Mouse (Mus musculus): Measurements from ENCODE around the gene R3hdm1.
"Not testable (repeated sequence)": the region's sequence is repeated elsewhere in the genome, so short reads cannot be mapped to it uniquely, and the experiment has no call there.

Gene R3hdm1

GRCm38 (mm10) chr1:128120913-128121627 is 18.0 kb downstream of the R3hdm1 start:
- no peak for DNase-seq (ENCODE audit: low spot score in 2 of 2)

- not testable (repeated sequence) for DNase-seq (ENCODE audit: low spot score in 2 of 2)
Measured at GRCm38 (mm10) chr1:128136222-128136621, 33.1 kb downstream of the R3hdm1 start.

- DNase-seq (ENCODE audit: low spot score in 2 of 2), result peak in 1 of 2 experiments; percentile 11
Measured at GRCm38 (mm10) chr1:128141039-128141438, 37.9 kb downstream of the R3hdm1 start.

GRCm38 (mm10) chr1:128141737-128142136 is 38.6 kb downstream of the R3hdm1 start:
- no peak for DNase-seq (ENCODE audit: low spot score in 2 of 2)

GRCm38 (mm10) chr1:128166956-128167355 is 63.9 kb downstream of the R3hdm1 start:
- no peak for DNase-seq (ENCODE audit: low spot score in 2 of 2)

GRCm38 (mm10) chr1:128170104-128170503 is 67.0 kb downstream of the R3hdm1 start:
- no peak for DNase-seq (ENCODE audit: low spot score in 2 of 2)

- DNase-seq (ENCODE audit: low spot score in 2 of 2), result no peak
Measured at GRCm38 (mm10) chr1:128191426-128191825, 88.3 kb downstream of the R3hdm1 start.

- no peak for DNase-seq (ENCODE audit: low spot score in 2 of 2)
Measured at GRCm38 (mm10) chr1:128192369-128192768, 89.3 kb downstream of the R3hdm1 start.

GRCm38 (mm10) chr1:128194011-128194410 is 90.9 kb downstream of the R3hdm1 start:
- no peak for DNase-seq (ENCODE audit: low spot score in 2 of 2)

GRCm38 (mm10) chr1:128197353-128197752 is 94.3 kb downstream of the R3hdm1 start:
- DNase-seq (ENCODE audit: low spot score in 2 of 2), result no peak

- no peak for DNase-seq (ENCODE audit: low spot score in 2 of 2)
Measured at GRCm38 (mm10) chr1:128213261-128213660, 110.2 kb downstream of the R3hdm1 start.

GRCm38 (mm10) chr1:128221886-128222285 is 118.8 kb downstream of the R3hdm1 start:
- DNase-seq (ENCODE audit: low spot score in 2 of 2), result no peak

GRCm38 (mm10) chr1:128223304-128223703 is 120.2 kb downstream of the R3hdm1 start:
- DNase-seq (ENCODE audit: low spot score in 2 of 2), result no peak

- no peak for DNase-seq (ENCODE audit: low spot score in 2 of 2)
Measured at GRCm38 (mm10) chr1:128235181-128235580, 132.1 kb downstream of the R3hdm1 start.

- DNase-seq (ENCODE audit: low spot score in 2 of 2), result no peak
Measured at GRCm38 (mm10) chr1:128243627-128243995, 140.5 kb downstream of the R3hdm1 start, which contains the start of gene Ubxn4. TSS of gene Ubxn4 (plus strand) at chr1:128243964.

- DNase-seq (ENCODE audit: low spot score in 2 of 2), result peak; percentile 98 to 99
Measured at GRCm38 (mm10) chr1:128243996-128244726, 141.1 kb downstream of the R3hdm1 start.

GRCm38 (mm10) chr1:128244727-128245355 is 141.7 kb downstream of the R3hdm1 start:
- DNase-seq (ENCODE audit: low spot score in 2 of 2), result peak; percentile 31 to 50

GRCm38 (mm10) chr1:128267061-128267460 is 164.0 kb downstream of the R3hdm1 start:
- not testable (repeated sequence) for DNase-seq (ENCODE audit: low spot score in 2 of 2)

- DNase-seq (ENCODE audit: low spot score in 2 of 2), result no peak
Measured at GRCm38 (mm10) chr1:128270731-128271130, 167.6 kb downstream of the R3hdm1 start.

- DNase-seq (ENCODE audit: low spot score in 2 of 2), result no peak
Measured at GRCm38 (mm10) chr1:128275908-128276307, 172.8 kb downstream of the R3hdm1 start.

- DNase-seq (ENCODE audit: low spot score in 2 of 2), result no peak
Measured at GRCm38 (mm10) chr1:128278563-128278962, 175.5 kb downstream of the R3hdm1 start.

- no peak for DNase-seq (ENCODE audit: low spot score in 2 of 2)
Measured at GRCm38 (mm10) chr1:128281753-128282152, 178.7 kb downstream of the R3hdm1 start.

GRCm38 (mm10) chr1:128282924-128283323 is 179.8 kb downstream of the R3hdm1 start:
- DNase-seq (ENCODE audit: low spot score in 2 of 2), result no peak

Data from thymus, postnatal 10 days (tissue).